7 mouse cellular contexts compared by ENCODE assay signal in genomic region chr6:149188041-149188924, GRCm38 (mm10). TPM values are rescaled to one million over a fixed set of nuclear protein-coding genes. Genes with fewer than 3 reads are reported as not detected.
A peak's percentile ranks its signal among the peaks of the same experiment; 100 is the strongest.
DNase-seq lines count a peak whose midpoint lies in the region; ATAC-seq lines count a peak whose summit lies in the region.

Gene Amn1, minus strand, starts transcription at chr6:149188712.

- H3K27ac ChIP-seq in intestine, embryonic 15.5 days: peak within 1 kb of the TSS; percentile 94
- peak within 1 kb of the TSS; percentile 98 for H3K27ac ChIP-seq in midbrain, embryonic 10.5 days (replicated peaks)

- peak; percentile 97 for DNase-seq in adrenal gland, adult 2 months
- peak; percentile 95 for DNase-seq in embryo, embryonic 11.5 days (ENCODE audit: low read depth, low spot score)
- peak; percentile 90 to 96 for DNase-seq in gastrocnemius, postnatal 36 days
- DNase-seq in left cerebral cortex, postnatal 25 days (ENCODE audit: low spot score in 2 of 2): peak; percentile 94 to 98
- DNase-seq in midbrain, embryonic 10.5 days (ENCODE audit: low spot score): peak; percentile 97
- peak; percentile 89 for DNase-seq in right cerebral cortex, postnatal 4 days

- peak within 1 kb of the TSS; percentile 72 for H3K4me2 ChIP-seq in intestine, embryonic 15.5 days (replicated peaks)

- H3K9ac ChIP-seq in intestine, embryonic 15.5 days: peak within 1 kb of the TSS; percentile 88

- H3K4me1 ChIP-seq in intestine, embryonic 15.5 days (replicated peaks): 0 out of 2 replicates have a peak, but pooled peaks cover 5% of the 10 kb centered on the region
- peaks cover 18% of the 10 kb centered on the region for H3K4me1 ChIP-seq in midbrain, embryonic 10.5 days

- ATAC-seq in intestine, embryonic 15.5 days: peak; percentile 100

- H3K4me3 ChIP-seq in intestine, embryonic 15.5 days (replicated peaks): peak within 1 kb of the TSS; percentile 85
- peak within 1 kb of the TSS; percentile 79 for H3K4me3 ChIP-seq in midbrain, embryonic 10.5 days

- WGBS in intestine, embryonic 15.5 days: under 1% methylated on average over 34 of the region's 34 CpGs
- under 1% methylated on average over 34 of the region's 34 CpGs for WGBS in midbrain, embryonic 10.5 days

- H3K27me3 ChIP-seq in intestine, embryonic 15.5 days (replicated peaks): no peaks in the 10 kb centered on the region
- H3K27me3 ChIP-seq in midbrain, embryonic 10.5 days (ENCODE audit: low read depth, poor library complexity, severe bottlenecking): no peaks in the 10 kb centered on the region

- intact Hi-C loops in gastrocnemius, postnatal 36 days (cut with DNase I): loop anchor here (5.0 kb wide), 3 partner anchors 46 to 189 kb away; no protein-coding TSS in a partner anchor
- intact Hi-C loops in left cerebral cortex, postnatal 25 days (cut with DNase I): loop anchor here (5.0 kb wide), 1 partner anchor 119 kb away; the partner anchor contains the start of gene Resf1

- no peaks in the 10 kb centered on the region for H3K9me3 ChIP-seq in intestine, embryonic 15.5 days
- H3K9me3 ChIP-seq in midbrain, embryonic 10.5 days (replicated peaks): no peaks in the 10 kb centered on the region

- H3K36me3 ChIP-seq in intestine, embryonic 15.5 days: peaks cover 3% of the 10 kb centered on the region; the same call in 1 of the 2 replicates
- peaks cover 17% of the 10 kb centered on the region for H3K36me3 ChIP-seq in midbrain, embryonic 10.5 days

RNA-seq across cellular contexts. Expression of gene Amn1, which starts in this region (rescaled TPM):
- total RNA-seq in adrenal gland, adult 2 months (2021): 10 to 100 TPM; 22.1 to 23.0 TPM
- polyA plus RNA-seq in adrenal gland, adult 2 months (2012; rRNA removed): 9.1 and 9.2 TPM in 2 replicates
- 10 to 100 TPM in 1 of 2 experiments, 1 to 10 TPM in 1; 9.6 to 10.2 TPM for total RNA-seq in gastrocnemius, postnatal 36 days (2021)
- polyA plus RNA-seq in intestine, embryonic 15.5 days (2015; fragmentation: Nextera tagmentation; extraction: Ambion mirVana): 23.3 and 25.5 TPM in 2 replicates
- total RNA-seq in left cerebral cortex, postnatal 25 days (2021): 10 to 100 TPM; 33.8 to 35.1 TPM
- 50.2 and 59.7 TPM in 2 replicates for polyA plus RNA-seq in midbrain, embryonic 10.5 days (2016; fragmentation: Nextera tagmentation; extraction: Ambion mirVana)

Comparison
In these comparisons a context has a peak if more than half of its experiments do, and no peak if none do; other contexts are left out.
1. Peak in every context shown above with its lines: DNase-seq, ATAC-seq, H3K4me3 ChIP-seq and H3K27ac ChIP-seq.